Mouse (Mus musculus) right cerebral cortex, postnatal 36 days (tissue): ENCODE data around the gene Nlrp9b.
"Not testable (repeated sequence)": the region's sequence is repeated elsewhere in the genome, so short reads cannot be mapped to it uniquely, and the experiment has no call there.

Experiments used
- DNase-seq, 2 experiments: peaks; one replicate each; pipeline ENCODE4 v3.0.0; 2022; ENCODE audit warnings: low spot score in 2 of 2, mixed read lengths in 1 of 2

The Nlrp9b gene

DNA sequence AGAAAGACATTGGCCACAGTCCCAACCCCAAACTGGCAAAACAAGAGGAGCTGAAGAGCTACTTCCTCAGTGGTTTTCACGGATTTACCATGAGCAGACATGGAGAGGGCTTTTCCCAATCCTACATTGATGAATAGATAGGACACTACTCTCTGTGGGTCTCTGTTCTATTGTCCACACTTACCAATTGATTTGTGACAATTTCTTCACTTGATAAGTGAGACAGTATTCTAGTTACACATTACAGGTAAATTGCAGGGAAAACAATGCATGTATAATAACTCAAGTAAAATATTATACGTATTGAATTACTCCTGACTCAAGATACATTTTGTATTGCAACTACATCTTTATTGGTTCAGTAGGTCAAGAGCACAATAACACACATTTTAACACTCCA is 131.2 kb downstream of the Nlrp9b start, which contains the start of gene Gm16442:
Gene Gm16442, minus strand, starts transcription at position 101 of the 400 bp plus-strand sequence.
- DNase-seq, result not testable (repeated sequence)
